Mouse (Mus musculus): ENCODE results near the gene Gtf2ird1. TPM values are rescaled to one million over a fixed set of nuclear protein-coding genes. Genes with fewer than 3 reads are reported as not detected.
"Not testable (repeated sequence)": the region's sequence is repeated elsewhere in the genome, so short reads cannot be mapped to it uniquely, and the experiment has no call there.

Gtf2ird1 gene
- polyA plus RNA-seq, 1 experiment = 62.0 TPM

DNA sequence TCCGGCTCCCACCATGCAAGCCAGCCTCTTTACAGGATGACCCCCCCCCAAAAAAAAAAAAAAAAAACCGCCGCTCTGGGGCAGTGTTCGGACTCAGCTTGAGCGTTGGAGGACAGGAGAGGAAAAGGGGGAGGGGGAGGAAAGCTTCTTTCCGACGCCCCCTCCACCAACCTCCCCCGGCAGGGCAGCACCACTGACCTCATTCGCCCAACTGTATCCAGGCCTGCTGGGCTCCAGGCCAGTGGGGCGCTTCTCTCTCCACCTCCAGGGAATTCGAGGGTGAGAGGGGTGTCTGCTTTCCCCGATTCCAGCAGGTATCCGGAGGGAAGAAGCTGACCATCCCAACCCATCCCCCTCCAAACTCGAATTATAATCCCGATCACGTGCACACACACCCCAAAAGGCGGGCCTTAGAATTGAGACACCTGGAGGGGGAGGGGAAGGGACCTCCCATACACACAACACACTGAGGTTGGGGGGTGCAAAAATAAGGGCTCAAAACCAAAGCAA lies 547 bp downstream of the Gtf2ird1 start:
- H3K36me3 ChIP-seq (ENCODE audit: control insufficient read depth, insufficient read depth) = no peaks in the 10 kb centered on the region
- peak overlapping the region; percentile 88 for H3K4me2 ChIP-seq (ENCODE audit: low read depth)
- peak overlapping the region; percentile 82 for H3ac ChIP-seq (ENCODE audit: control insufficient read depth, insufficient read length)
- no peaks in the 10 kb centered on the region for H3K27me3 ChIP-seq (ENCODE audit: control insufficient read depth, insufficient read depth, insufficient read length)
- H3K4me3 ChIP-seq = peak overlapping the region; percentile 100
- H3K79me2 ChIP-seq (ENCODE audit: control insufficient read depth, insufficient read depth) = peaks cover 54% of the 10 kb centered on the region
- TF ChIP-seq POLR2AphosphoS2 (IDR thresholded peaks at IDR 0.05; ENCODE audit: insufficient read length, low read depth) = no peak
- peak in 1 of 3 experiments; percentile 17 for TF ChIP-seq MYOG (IDR thresholded peaks at IDR 0.05; ENCODE audit: control insufficient read depth in 1 of 3, insufficient read depth in 1 of 3, insufficient read length in 2 of 3, low read depth in 2 of 3)
- no peak for TF ChIP-seq TCF12 (IDR thresholded peaks at IDR 0.05; ENCODE audit: insufficient read depth, poor library complexity, severe bottlenecking)
- no peak for TF ChIP-seq POLR2A (IDR thresholded peaks at IDR 0.05; ENCODE audit: insufficient read length, low read depth)
- no peak for TF ChIP-seq CEBPB (IDR thresholded peaks at IDR 0.05; ENCODE audit: insufficient read depth, poor library complexity, severe bottlenecking)
- TF ChIP-seq USF1 (IDR thresholded peaks at IDR 0.05; ENCODE audit: low read depth) = peak; percentile 84
- TF ChIP-seq TCF3 (IDR thresholded peaks at IDR 0.05; ENCODE audit: insufficient read length, low read depth) = no peak
- no peak for TF ChIP-seq REST (IDR thresholded peaks at IDR 0.05; ENCODE audit: insufficient read depth, insufficient read length)
- TF ChIP-seq SRF (IDR thresholded peaks at IDR 0.05; ENCODE audit: control insufficient read depth, insufficient read length, low read depth) = no peak

DNA sequence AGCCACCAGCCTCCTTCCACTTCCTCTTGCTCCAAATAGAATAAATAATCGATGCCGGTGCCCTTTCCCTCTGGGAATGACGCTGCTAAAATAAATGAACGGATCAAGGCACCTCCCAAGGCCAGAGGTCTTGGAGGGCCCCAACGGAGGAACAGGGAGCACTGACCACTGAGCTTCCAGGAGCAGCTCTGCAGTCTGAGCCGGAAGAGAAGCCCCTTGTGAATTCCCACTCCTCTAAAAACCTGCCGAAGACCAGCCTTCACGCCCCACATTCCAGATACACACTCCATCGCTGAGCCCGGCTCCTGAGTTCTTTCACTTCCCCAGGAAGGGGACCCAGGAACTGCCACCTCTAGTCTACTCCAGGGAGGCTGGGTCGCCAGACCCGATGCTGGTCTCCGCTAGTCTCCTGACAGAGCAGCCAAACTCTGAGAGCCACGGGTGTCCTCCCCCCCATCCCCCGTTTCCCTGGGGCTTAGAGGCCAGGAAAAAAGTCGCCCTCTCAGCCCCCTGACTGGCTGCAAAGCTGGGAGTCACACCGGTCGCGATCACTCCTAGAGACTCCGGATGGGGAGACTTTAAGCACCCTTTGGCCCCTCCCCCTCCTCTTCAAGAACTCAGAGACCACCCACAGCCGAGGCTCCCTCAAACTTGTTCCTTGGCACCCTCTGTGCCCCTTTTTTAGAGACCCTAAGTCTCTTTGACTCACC lies 1.2 kb downstream of the Gtf2ird1 start:
- Histone ChIP-seq H3K4me3 (peak overlapping the region; percentile 100), H3K79me2 (ENCODE audit: control insufficient read depth, insufficient read depth) (peaks cover 61% of the 10 kb centered on the region), H3ac (ENCODE audit: control insufficient read depth, insufficient read length) (peak overlapping the region; percentile 82), H3K27me3 (ENCODE audit: control insufficient read depth, insufficient read depth, insufficient read length) (no peaks in the 10 kb centered on the region), H3K36me3 (ENCODE audit: control insufficient read depth, insufficient read depth) (no peaks in the 10 kb centered on the region), H3K4me2 (ENCODE audit: low read depth) (peak overlapping the region; percentile 88)
- TF ChIP-seq E2F4 (IDR thresholded peaks at IDR 0.05; ENCODE audit: insufficient read depth) (no peak), SRF (IDR thresholded peaks at IDR 0.05; ENCODE audit: control insufficient read depth, insufficient read length, low read depth) (no peak), REST (IDR thresholded peaks at IDR 0.05; ENCODE audit: insufficient read depth, insufficient read length) (no peak), MYOG (IDR thresholded peaks at IDR 0.05; ENCODE audit: control insufficient read depth in 1 of 3, insufficient read depth in 1 of 3, insufficient read length in 2 of 3, low read depth in 2 of 3) (no peak), TCF12 (IDR thresholded peaks at IDR 0.05; ENCODE audit: insufficient read depth, poor library complexity, severe bottlenecking) (no peak), MAX (IDR thresholded peaks at IDR 0.05; ENCODE audit: low read depth) (no peak), CEBPB (IDR thresholded peaks at IDR 0.05; ENCODE audit: insufficient read depth, poor library complexity, severe bottlenecking) (no peak), POLR2A (IDR thresholded peaks at IDR 0.05; ENCODE audit: insufficient read length, low read depth) (no peak), POLR2AphosphoS2 (IDR thresholded peaks at IDR 0.05; ENCODE audit: insufficient read length, low read depth) (no peak), TCF3 (IDR thresholded peaks at IDR 0.05; ENCODE audit: insufficient read length, low read depth) (no peak), MYOD1 (IDR thresholded peaks at IDR 0.05; ENCODE audit: control insufficient read depth in 1 of 3, insufficient read length in 2 of 3, low read depth in 2 of 3) (no peak), USF1 (IDR thresholded peaks at IDR 0.05; ENCODE audit: low read depth) (no peak)

DNA sequence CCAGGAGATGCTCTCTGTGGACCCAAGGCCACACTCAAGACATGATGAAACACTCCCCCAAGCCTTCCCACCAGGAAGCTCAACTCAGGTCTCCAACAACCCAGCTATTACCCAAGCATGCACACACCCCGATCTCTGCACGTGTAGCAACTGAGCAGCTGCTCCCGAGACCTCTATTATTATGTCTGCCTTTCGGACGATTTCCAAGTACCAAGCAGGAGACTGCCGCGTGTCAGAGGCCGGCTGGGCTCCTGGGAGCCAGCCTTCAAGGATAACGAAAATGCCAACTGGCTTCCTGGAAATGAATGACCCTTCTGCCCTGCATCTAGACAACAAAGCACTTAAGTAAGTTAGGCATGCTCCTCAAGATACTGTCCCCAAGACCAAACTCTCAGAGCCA lies 2.1 kb downstream of the Gtf2ird1 start:
- Histone ChIP-seq H3K36me3 (ENCODE audit: control insufficient read depth, insufficient read depth) (no peaks in the 10 kb centered on the region), H3K4me3 (peak overlapping the region; percentile 100), H3K4me2 (ENCODE audit: low read depth) (peak overlapping the region; percentile 88), H3K27me3 (ENCODE audit: control insufficient read depth, insufficient read depth, insufficient read length) (no peaks in the 10 kb centered on the region), H3ac (ENCODE audit: control insufficient read depth, insufficient read length) (no peak overlapping the region), H3K79me2 (ENCODE audit: control insufficient read depth, insufficient read depth) (peaks cover 70% of the 10 kb centered on the region)
- TF ChIP-seq TCF3 (IDR thresholded peaks at IDR 0.05; ENCODE audit: insufficient read length, low read depth) = no peak
- 0 out of 2 replicates have a peak, but pooled peaks have one; percentile 47 for TF ChIP-seq CEBPB (IDR thresholded peaks at IDR 0.05; ENCODE audit: insufficient read depth, poor library complexity, severe bottlenecking)
- TF ChIP-seq MYOD1 (IDR thresholded peaks at IDR 0.05; ENCODE audit: control insufficient read depth in 1 of 3, insufficient read length in 2 of 3, low read depth in 2 of 3) = peak in 1 of 3 experiments; percentile 52
- TF ChIP-seq REST (IDR thresholded peaks at IDR 0.05; ENCODE audit: insufficient read depth, insufficient read length) = no peak
- TF ChIP-seq MAX (IDR thresholded peaks at IDR 0.05; ENCODE audit: low read depth) = no peak
- peak in 1 of 3 experiments; percentile 71 for TF ChIP-seq MYOG (IDR thresholded peaks at IDR 0.05; ENCODE audit: control insufficient read depth in 1 of 3, insufficient read depth in 1 of 3, insufficient read length in 2 of 3, low read depth in 2 of 3)

GRCm38 (mm10) chr5:134453577-134453976 lies 2.9 kb downstream of the Gtf2ird1 start:
- Histone ChIP-seq H3ac (ENCODE audit: control insufficient read depth, insufficient read length) (no peak overlapping the region), H3K27me3 (ENCODE audit: control insufficient read depth, insufficient read depth, insufficient read length) (no peaks in the 10 kb centered on the region), H3K36me3 (ENCODE audit: control insufficient read depth, insufficient read depth) (no peaks in the 10 kb centered on the region), H3K79me2 (ENCODE audit: control insufficient read depth, insufficient read depth) (peaks cover 75% of the 10 kb centered on the region), H3K4me2 (ENCODE audit: low read depth) (peak overlapping the region; percentile 88), H3K4me3 (peak overlapping the region; percentile 100)
- TF ChIP-seq SRF (IDR thresholded peaks at IDR 0.05; ENCODE audit: control insufficient read depth, insufficient read length, low read depth) (no peak), USF1 (IDR thresholded peaks at IDR 0.05; ENCODE audit: low read depth) (no peak), MYOG (IDR thresholded peaks at IDR 0.05; ENCODE audit: control insufficient read depth in 1 of 3, insufficient read depth in 1 of 3, insufficient read length in 2 of 3, low read depth in 2 of 3) (no peak), TCF3 (IDR thresholded peaks at IDR 0.05; ENCODE audit: insufficient read length, low read depth) (no peak)

- peaks cover 96% of the 10 kb centered on the region for H3K79me2 ChIP-seq (ENCODE audit: control insufficient read depth, insufficient read depth)
- H3K36me3 ChIP-seq (ENCODE audit: control insufficient read depth, insufficient read depth); H3K27me3 ChIP-seq (ENCODE audit: control insufficient read depth, insufficient read depth, insufficient read length); H3K4me2 ChIP-seq (ENCODE audit: low read depth); H3K4me3 ChIP-seq; H3ac ChIP-seq (ENCODE audit: control insufficient read depth, insufficient read length): not testable (repeated sequence)
Observed at GRCm38 (mm10) chr5:134446755-134447154, 9.8 kb downstream of the Gtf2ird1 start.

Measured in myocyte (in vitro differentiated cells).